ENCODE assay signal across 19 mouse cellular contexts in genomic region chr9:115934288-115934687, GRCm38 (mm10). TPM values are rescaled to one million over a fixed set of nuclear protein-coding genes. Genes with fewer than 3 reads are reported as not detected.
DNase-seq lines count a peak whose midpoint lies in the region; ATAC-seq and TF ChIP-seq lines count a peak whose summit lies in the region.
"Had no signal": no experiment of that assay in that cellular context is flagged by ENCODE, and none has a peak within 500 bp of the region (broad histone marks: within the 10 kb centered on the region; RNA-seq: fewer than 3 reads in every experiment).

No protein-coding gene starts in this region.

- H3K27ac ChIP-seq in limb, embryonic 11.5 days (replicated peaks; ENCODE audit: low read depth, low read length), result peak overlapping the region; percentile 49; the same call in 1 of the 2 replicates
- no peak overlapping the region for H3K27ac ChIP-seq in midbrain, embryonic 13.5 days
- H3K27ac ChIP-seq: forebrain, embryonic 13.5 days; hindbrain, embryonic 10.5 days had no signal

- H3ac ChIP-seq in C2C12 (ENCODE audit: control insufficient read depth, insufficient read length, low read depth) (no peak overlapping the region), myocyte (ENCODE audit: control insufficient read depth, insufficient read length) (no peak overlapping the region)

- no peaks in the 10 kb centered on the region for H3K9me3 ChIP-seq in limb, embryonic 11.5 days (ENCODE audit: control insufficient read depth, low read length)
- H3K9me3 ChIP-seq in midbrain, embryonic 13.5 days, result no peaks in the 10 kb centered on the region
- H3K9me3 ChIP-seq: embryonic facial prominence, embryonic 13.5 days; forebrain, embryonic 13.5 days; hindbrain, embryonic 10.5 days; hindbrain, embryonic 15.5 days had no signal

- TF ChIP-seq CTCF in C2C12 (IDR thresholded peaks at IDR 0.05; ENCODE audit: control insufficient read depth, insufficient read depth, insufficient read length), result no peak

- H3K4me1 ChIP-seq in limb, embryonic 11.5 days (ENCODE audit: control insufficient read depth, insufficient read depth, low read length), result peaks cover 7% of the 10 kb centered on the region; the same call in 1 of the 2 replicates
- no peaks in the 10 kb centered on the region for H3K4me1 ChIP-seq in midbrain, embryonic 13.5 days (replicated peaks)
- H3K4me1 ChIP-seq: hindbrain, embryonic 10.5 days had no signal

- 0 out of 2 replicates have a peak, but pooled peaks have one; percentile 13 for ATAC-seq in frontal cortex, adult (ENCODE audit: low TSS enrichment)
- ATAC-seq in limb, embryonic 11.5 days (ENCODE audit: insufficient number of reproducible peaks, low FRiP score, low TSS enrichment, low read depth), result no peak
- ATAC-seq in midbrain, embryonic 13.5 days, result no peak
- ATAC-seq: forebrain, embryonic 13.5 days; intestine, embryonic 16.5 days had no signal

- no peak for TF ChIP-seq POLR2A in myocyte (IDR thresholded peaks at IDR 0.05; ENCODE audit: insufficient read length, low read depth)

- H3K4me3 ChIP-seq in C2C12 (ENCODE audit: insufficient read depth, poor library complexity, severe bottlenecking) (no peak overlapping the region), myocyte (no peak overlapping the region)
- H3K4me3 ChIP-seq in limb, embryonic 11.5 days (ENCODE audit: low read depth, low read length), result no peak overlapping the region
- H3K4me3 ChIP-seq in midbrain, embryonic 13.5 days (replicated peaks), result no peak overlapping the region
- H3K4me3 ChIP-seq: embryonic facial prominence, embryonic 13.5 days; forebrain, embryonic 13.5 days; heart, embryonic 12.5 days; hindbrain, embryonic 10.5 days; hindbrain, embryonic 15.5 days had no signal

- H3K27me3 ChIP-seq in C2C12 (ENCODE audit: control insufficient read depth, insufficient read depth, insufficient read length) (no peaks in the 10 kb centered on the region), myocyte (ENCODE audit: control insufficient read depth, insufficient read depth, insufficient read length) (no peaks in the 10 kb centered on the region)
- no peaks in the 10 kb centered on the region for H3K27me3 ChIP-seq in limb, embryonic 11.5 days (ENCODE audit: control insufficient read depth, insufficient read depth, low read length)
- H3K27me3 ChIP-seq in midbrain, embryonic 13.5 days, result no peaks in the 10 kb centered on the region
- H3K27me3 ChIP-seq: embryonic facial prominence, embryonic 13.5 days; forebrain, embryonic 13.5 days; heart, embryonic 12.5 days; hindbrain, embryonic 15.5 days had no signal

- no peak for DNase-seq in frontal cortex, postnatal 10 days (ENCODE audit: low spot score in 2 of 2)
- no peak for DNase-seq in limb, embryonic 11.5 days (ENCODE audit: low spot score)
- DNase-seq in c-Kit-positive CD71-positive TER-119-positive erythroid progenitor cells, embryonic 14.5 days (ENCODE audit: low spot score), result no peak
- DNase-seq: cerebellum, adult 11-12 months; cerebellum, adult 9-10 months; cerebellum, postnatal 25 days; gastrocnemius, postnatal 10 days; heart, adult 18-20 months; heart, postnatal 10 days had no signal

- H3K36me3 ChIP-seq in C2C12 (ENCODE audit: control insufficient read depth, insufficient read depth), result no peaks in the 10 kb centered on the region
- H3K36me3 ChIP-seq in limb, embryonic 11.5 days (ENCODE audit: control insufficient read depth, insufficient read depth, low read length), result no peaks in the 10 kb centered on the region
- no peaks in the 10 kb centered on the region for H3K36me3 ChIP-seq in myocyte (ENCODE audit: control insufficient read depth, insufficient read depth)
- no peaks in the 10 kb centered on the region for H3K36me3 ChIP-seq in midbrain, embryonic 13.5 days
- H3K36me3 ChIP-seq: embryonic facial prominence, embryonic 13.5 days; heart, embryonic 12.5 days; hindbrain, embryonic 10.5 days; hindbrain, embryonic 15.5 days had no signal

- no peaks in the 10 kb centered on the region for H3K79me2 ChIP-seq in C2C12 (ENCODE audit: control insufficient read depth, insufficient read depth)
- no peaks in the 10 kb centered on the region for H3K79me2 ChIP-seq in myocyte (ENCODE audit: control insufficient read depth, insufficient read depth)

- H3K9ac ChIP-seq in limb, embryonic 11.5 days (ENCODE audit: low read length), result no peak overlapping the region
- H3K9ac ChIP-seq in midbrain, embryonic 13.5 days (replicated peaks), result no peak overlapping the region
- H3K9ac ChIP-seq: embryonic facial prominence, embryonic 13.5 days; forebrain, embryonic 13.5 days; heart, embryonic 12.5 days; hindbrain, embryonic 15.5 days had no signal

- 92% methylated on average over 11 of the region's 11 CpGs for WGBS in limb, embryonic 11.5 days
- 94% methylated on average over 11 of the region's 11 CpGs for WGBS in midbrain, embryonic 13.5 days

- no peaks in the 10 kb centered on the region for H3K79me3 ChIP-seq in C2C12 (ENCODE audit: low read depth)

- H3K4me2 ChIP-seq in limb, embryonic 11.5 days (ENCODE audit: low read depth, severe bottlenecking), result no peak overlapping the region
- peak overlapping the region; percentile 36 for H3K4me2 ChIP-seq in myocyte (ENCODE audit: low read depth)
- H3K4me2 ChIP-seq in midbrain, embryonic 13.5 days (replicated peaks), result no peak overlapping the region
- H3K4me2 ChIP-seq: embryonic facial prominence, embryonic 13.5 days; forebrain, embryonic 13.5 days; heart, embryonic 12.5 days; hindbrain, embryonic 15.5 days had no signal

TF ChIP-seq in C2C12, 6 proteins besides CTCF, POLR2A, EP300 and RAD21:
- TF ChIP-seq MYOG (IDR thresholded peaks at IDR 0.05; ENCODE audit: control insufficient read depth, extremely low read depth, insufficient read length), result no peak
- no peak for TF ChIP-seq USF1 (IDR thresholded peaks at IDR 0.05; ENCODE audit: low read depth)
- TF ChIP-seq MYOD1 (IDR thresholded peaks at IDR 0.05; ENCODE audit: control insufficient read depth, insufficient read length, low read depth), result peak; percentile 13
- no peak for TF ChIP-seq MAX (IDR thresholded peaks at IDR 0.05)
- TF ChIP-seq CEBPB (IDR thresholded peaks at IDR 0.05; ENCODE audit: low read depth), result no peak
TF ChIP-seq in C2C12: peak in this region for 1.

TF ChIP-seq in myocyte, 11 proteins besides CTCF, POLR2A, EP300 and RAD21:
- peak in 2 of 3 experiments; percentile 18 to 79 for TF ChIP-seq MYOD1 (IDR thresholded peaks at IDR 0.05; ENCODE audit: control insufficient read depth in 1 of 3, insufficient read length in 2 of 3, low read depth in 2 of 3)
- no peak for TF ChIP-seq TCF3 (IDR thresholded peaks at IDR 0.05; ENCODE audit: insufficient read length, low read depth)
- no peak for TF ChIP-seq TCF12 (IDR thresholded peaks at IDR 0.05; ENCODE audit: insufficient read depth, poor library complexity, severe bottlenecking)
- no peak for TF ChIP-seq MAX (IDR thresholded peaks at IDR 0.05; ENCODE audit: low read depth)
- TF ChIP-seq REST (IDR thresholded peaks at IDR 0.05; ENCODE audit: insufficient read depth, insufficient read length), result no peak
- peak; percentile 30 to 88 (median 35) for TF ChIP-seq MYOG (IDR thresholded peaks at IDR 0.05; ENCODE audit: control insufficient read depth in 1 of 3, insufficient read depth in 1 of 3, insufficient read length in 2 of 3, low read depth in 2 of 3)
- TF ChIP-seq POLR2AphosphoS2 (IDR thresholded peaks at IDR 0.05; ENCODE audit: insufficient read length, low read depth), result no peak
- TF ChIP-seq SRF (IDR thresholded peaks at IDR 0.05; ENCODE audit: control insufficient read depth, insufficient read length, low read depth), result no peak
- TF ChIP-seq USF1 (IDR thresholded peaks at IDR 0.05; ENCODE audit: low read depth), result no peak
- no peak for TF ChIP-seq E2F4 (IDR thresholded peaks at IDR 0.05; ENCODE audit: insufficient read depth)
- no peak for TF ChIP-seq CEBPB (IDR thresholded peaks at IDR 0.05; ENCODE audit: insufficient read depth, poor library complexity, severe bottlenecking)

RNA-seq across cellular contexts. Expression of gene Gadl1, which starts 25.0 kb away (rescaled TPM):
- 0.89 TPM for polyA plus RNA-seq in C2C12 (2012; fragmentation: generic; extraction: Trizol)
- 0.59 and 0.89 TPM in 2 replicates for polyA plus RNA-seq in limb, embryonic 11.5 days (2014; fragmentation: Nextera tagmentation; extraction: Ambion mirVana)
- polyA plus RNA-seq in myocyte (2012; fragmentation: generic; extraction: Trizol), result 3.6 TPM
- polyA plus RNA-seq in midbrain, embryonic 13.5 days (2015; fragmentation: Nextera tagmentation; extraction: Ambion mirVana), result 0.22 and 0.49 TPM in 2 replicates
